Mouse (Mus musculus): ENCODE data around the gene Sh3rf3.

The Sh3rf3 gene

GRCm38 (mm10) chr10:58922216-58922829 lies 109.2 kb downstream of the Sh3rf3 start:
- TF ChIP-seq GATA4 (IDR thresholded peaks at IDR 0.05; ENCODE audit: insufficient replicate concordance, low read length) = no peak

- TF ChIP-seq GATA4 (IDR thresholded peaks at IDR 0.05; ENCODE audit: insufficient replicate concordance, low read length) = no peak
Observed at GRCm38 (mm10) chr10:58922993-58923392, 109.8 kb downstream of the Sh3rf3 start.

- TF ChIP-seq GATA4 (IDR thresholded peaks at IDR 0.05; ENCODE audit: insufficient replicate concordance, low read length) = no peak
Observed at GRCm38 (mm10) chr10:58926578-58926977, 113.4 kb downstream of the Sh3rf3 start.

GRCm38 (mm10) chr10:58928952-58929442 lies 115.8 kb downstream of the Sh3rf3 start:
- no peak for TF ChIP-seq GATA4 (IDR thresholded peaks at IDR 0.05; ENCODE audit: insufficient replicate concordance, low read length)

GRCm38 (mm10) chr10:58932151-58932773 lies 119.1 kb downstream of the Sh3rf3 start:
- TF ChIP-seq GATA4 (IDR thresholded peaks at IDR 0.05; ENCODE audit: insufficient replicate concordance, low read length) = no peak

- TF ChIP-seq GATA4 (IDR thresholded peaks at IDR 0.05; ENCODE audit: insufficient replicate concordance, low read length) = no peak
Observed at GRCm38 (mm10) chr10:58935606-58936005, 122.4 kb downstream of the Sh3rf3 start.

- TF ChIP-seq GATA4 (IDR thresholded peaks at IDR 0.05; ENCODE audit: insufficient replicate concordance, low read length) = no peak
Observed at GRCm38 (mm10) chr10:58936441-58936860, 123.3 kb downstream of the Sh3rf3 start.

- no peak for TF ChIP-seq GATA4 (IDR thresholded peaks at IDR 0.05; ENCODE audit: insufficient replicate concordance, low read length)
Observed at GRCm38 (mm10) chr10:58937521-58937920, 124.4 kb downstream of the Sh3rf3 start.

- no peak for TF ChIP-seq GATA4 (IDR thresholded peaks at IDR 0.05; ENCODE audit: insufficient replicate concordance, low read length)
Observed at GRCm38 (mm10) chr10:58942819-58943218, 129.7 kb downstream of the Sh3rf3 start.

- TF ChIP-seq GATA4 (IDR thresholded peaks at IDR 0.05; ENCODE audit: insufficient replicate concordance, low read length) = no peak
Observed at GRCm38 (mm10) chr10:58943661-58944400, 130.7 kb downstream of the Sh3rf3 start.

GRCm38 (mm10) chr10:58944930-58945329 lies 131.8 kb downstream of the Sh3rf3 start:
- no peak for TF ChIP-seq GATA4 (IDR thresholded peaks at IDR 0.05; ENCODE audit: insufficient replicate concordance, low read length)

GRCm38 (mm10) chr10:58949770-58950638 lies 136.8 kb downstream of the Sh3rf3 start:
- no peak for TF ChIP-seq GATA4 (IDR thresholded peaks at IDR 0.05; ENCODE audit: insufficient replicate concordance, low read length)

GRCm38 (mm10) chr10:58960193-58960592 lies 147.0 kb downstream of the Sh3rf3 start:
- no peak for TF ChIP-seq GATA4 (IDR thresholded peaks at IDR 0.05; ENCODE audit: insufficient replicate concordance, low read length)

- TF ChIP-seq GATA4 (IDR thresholded peaks at IDR 0.05; ENCODE audit: insufficient replicate concordance, low read length) = no peak
Observed at GRCm38 (mm10) chr10:58968236-58968635, 155.1 kb downstream of the Sh3rf3 start.

- no peak for TF ChIP-seq GATA4 (IDR thresholded peaks at IDR 0.05; ENCODE audit: insufficient replicate concordance, low read length)
Observed at GRCm38 (mm10) chr10:58969351-58969750, 156.2 kb downstream of the Sh3rf3 start.

Measured in liver, adult (tissue).